Mouse (Mus musculus) MEL (cell line): ENCODE measurements around the gene Arhgap4.

Experiments
- CHD1 ChIP-seq: IDR thresholded peaks from 2 replicates; pipeline ENCODE4 v1.6.1; 2012; ENCODE audit warnings: low read depth, mild to moderate bottlenecking, inconsistent platforms, low read length, improper control_type of control experiment
- CTCF ChIP-seq, 3 experiments: IDR thresholded peaks in 2 of 3; conservative IDR thresholded peaks in 1 of 3; 2 replicates each; pipeline ENCODE4 v1.5.1; 2011 to 2012; ENCODE audit warnings: low read length in 3 of 3, low read depth in 2 of 3, mild to moderate bottlenecking in 2 of 3, improper control_type of control experiment in 1 of 3, inconsistent platforms in 1 of 3, mixed read lengths in 1 of 3, moderate library complexity in 1 of 3; ENCODE audit not compliant: control insufficient read depth in 1 of 3, insufficient read depth in 1 of 3, poor library complexity in 1 of 3, severe bottlenecking in 1 of 3
- EP300 ChIP-seq, 2 experiments: IDR thresholded peaks; 2 replicates each; pipeline ENCODE4 v1.6.1; 2011; ENCODE audit warnings: improper control_type of control experiment in 2 of 2, low read length in 2 of 2, low read depth in 1 of 2, mild to moderate bottlenecking in 1 of 2
- ETS1 ChIP-seq: IDR thresholded peaks from 2 replicates; pipeline ENCODE4 v1.6.1; 2012; ENCODE audit warnings: low read depth, mild to moderate bottlenecking, inconsistent platforms, low read length, improper control_type of control experiment, moderate library complexity
- MAX ChIP-seq: IDR thresholded peaks from 2 replicates; pipeline ENCODE4 v1.6.1; 2011; ENCODE audit warnings: low read length, improper control_type of control experiment
- MXI1 ChIP-seq: IDR thresholded peaks from 2 replicates; pipeline ENCODE4 v1.6.1; 2011; ENCODE audit warnings: mild to moderate bottlenecking, low read depth, low read length, improper control_type of control experiment
- MYB ChIP-seq: IDR thresholded peaks from 2 replicates; pipeline ENCODE4 v1.6.1; 2011; ENCODE audit warnings: mild to moderate bottlenecking, low read depth, low read length, improper control_type of control experiment
- POLR2A ChIP-seq, 2 experiments: IDR thresholded peaks; 2 replicates each; pipeline ENCODE4 v1.6.1; 2011 to 2012; ENCODE audit warnings: low read length in 2 of 2, mild to moderate bottlenecking in 2 of 2, control low read depth in 1 of 2, improper control_type of control experiment in 1 of 2, low read depth in 1 of 2, moderate library complexity in 1 of 2; ENCODE audit not compliant: control insufficient read depth in 1 of 2, insufficient read depth in 1 of 2, poor library complexity in 1 of 2
- POLR2AphosphoS2 ChIP-seq: IDR thresholded peaks from 2 replicates; pipeline ENCODE4 v1.6.1; 2011; ENCODE audit warnings: low read length, improper control_type of control experiment
- RCOR1 ChIP-seq: IDR thresholded peaks from 2 replicates; pipeline ENCODE4 v1.6.1; 2012; ENCODE audit warnings: low read depth, mild to moderate bottlenecking, inconsistent platforms, low read length, improper control_type of control experiment
- SMC3 ChIP-seq: IDR thresholded peaks from 2 replicates; pipeline ENCODE4 v1.6.1; 2011; ENCODE audit warnings: low read depth, low read length, improper control_type of control experiment
- TCF12 ChIP-seq: IDR thresholded peaks from 2 replicates; pipeline ENCODE4 v1.6.1; 2014; ENCODE audit warnings: low read depth, mild to moderate bottlenecking, inconsistent platforms, low read length, improper control_type of control experiment, moderate library complexity
- USF1 ChIP-seq: IDR thresholded peaks from 2 replicates; pipeline ENCODE4 v1.6.1; 2014; ENCODE audit warnings: low read depth, mild to moderate bottlenecking, inconsistent platforms, low read length, improper control_type of control experiment, moderate library complexity
- ZC3H11A ChIP-seq: IDR thresholded peaks from 2 replicates; pipeline ENCODE4 v1.6.1; 2012; ENCODE audit warnings: low read depth, mild to moderate bottlenecking, inconsistent platforms, low read length, improper control_type of control experiment

DNA sequence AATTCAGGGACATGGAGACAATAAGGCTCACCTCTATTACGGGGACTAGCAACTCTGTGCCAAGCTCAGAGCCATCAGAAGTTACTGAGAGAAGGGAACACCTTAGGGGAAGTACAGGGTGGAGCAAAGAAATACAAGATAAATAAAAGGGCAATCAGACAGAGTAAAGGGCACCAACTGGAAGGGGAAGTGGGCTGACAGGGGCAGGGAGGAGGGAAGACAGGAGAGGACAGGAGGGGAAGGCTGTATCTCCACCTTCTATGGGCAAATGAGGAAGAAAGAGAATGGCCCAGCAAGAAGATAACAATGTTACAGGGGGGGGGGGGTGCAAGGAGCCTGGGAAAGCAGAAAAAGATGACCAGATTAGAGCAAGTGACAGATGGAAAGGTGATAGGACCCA, 44.7 kb downstream of the Arhgap4 start:
- no peak for TF ChIP-seq CTCF (IDR thresholded peaks at IDR 0.05 in 2 of 3, conservative IDR thresholded peaks at IDR 0.05 in 1 of 3; ENCODE audit: control insufficient read depth in 1 of 3, insufficient read depth in 1 of 3, low read depth in 2 of 3, low read length in 3 of 3, poor library complexity in 1 of 3, severe bottlenecking in 1 of 3)
- TF ChIP-seq MXI1, result no peak
- no peak for TF ChIP-seq ZC3H11A
- TF ChIP-seq MAX, result no peak
- no peak for TF ChIP-seq USF1
- no peak for TF ChIP-seq MYB
- TF ChIP-seq POLR2A (IDR thresholded peaks at IDR 0.05; ENCODE audit: control insufficient read depth in 1 of 2, insufficient read depth in 1 of 2, low read depth in 1 of 2, low read length in 2 of 2, poor library complexity in 1 of 2), result no peak
- TF ChIP-seq POLR2AphosphoS2, result no peak
- TF ChIP-seq ETS1, result peak; percentile 30; the same call in 1 of the 2 replicates
- TF ChIP-seq RCOR1, result peak; percentile 45; the same call in 1 of the 2 replicates
- TF ChIP-seq EP300 (IDR thresholded peaks at IDR 0.05; ENCODE audit: low read depth in 1 of 2, low read length in 2 of 2), result peak; percentile 26 to 59; a peak in 3 of 4 replicates
- TF ChIP-seq TCF12, result 0 out of 2 replicates have a peak, but pooled peaks have one; percentile 25
- no peak for TF ChIP-seq SMC3
- TF ChIP-seq CHD1, result no peak
